Mouse (Mus musculus): ENCODE results near the gene Pde3a.
"Not testable (repeated sequence)": the region's sequence is repeated elsewhere in the genome, so short reads cannot be mapped to it uniquely, and the experiment has no call there.

Pde3a gene

GRCm38 (mm10) chr6:141321253-141321652 lies 72.2 kb downstream of the Pde3a start:
- in situ Hi-C loops (cut with MboI; ENCODE audit: unreplicated experiment in 2 of 2), result no loop called here

GRCm38 (mm10) chr6:141322961-141323360 lies 73.9 kb downstream of the Pde3a start:
- in situ Hi-C loops (cut with MboI; ENCODE audit: unreplicated experiment in 2 of 2), result no loop called here

GRCm38 (mm10) chr6:141327134-141327533 lies 78.1 kb downstream of the Pde3a start:
- in situ Hi-C loops (cut with MboI; ENCODE audit: unreplicated experiment in 2 of 2), result not testable (repeated sequence)

DNA sequence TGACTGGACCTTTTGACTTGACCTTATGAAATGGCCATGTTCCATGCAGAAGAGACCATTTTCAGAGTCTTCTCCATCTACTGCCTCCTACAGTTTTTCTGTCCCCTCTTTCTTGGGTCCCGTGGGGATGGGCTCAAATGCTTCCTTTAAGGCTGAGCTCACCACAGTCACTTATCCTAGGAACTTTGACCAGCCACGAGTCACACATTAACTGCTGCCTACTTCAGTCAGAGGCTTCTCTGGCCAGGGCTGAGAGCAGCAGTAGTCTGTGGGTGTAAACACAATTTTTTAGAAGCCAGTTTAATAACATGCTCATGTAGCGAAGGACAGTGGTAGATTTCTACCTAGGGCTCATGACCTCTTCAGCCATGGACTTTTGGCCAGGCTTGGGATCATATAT lies 79.0 kb downstream of the Pde3a start:
- in situ Hi-C loops (cut with MboI; ENCODE audit: unreplicated experiment in 2 of 2), result no loop called here

DNA sequence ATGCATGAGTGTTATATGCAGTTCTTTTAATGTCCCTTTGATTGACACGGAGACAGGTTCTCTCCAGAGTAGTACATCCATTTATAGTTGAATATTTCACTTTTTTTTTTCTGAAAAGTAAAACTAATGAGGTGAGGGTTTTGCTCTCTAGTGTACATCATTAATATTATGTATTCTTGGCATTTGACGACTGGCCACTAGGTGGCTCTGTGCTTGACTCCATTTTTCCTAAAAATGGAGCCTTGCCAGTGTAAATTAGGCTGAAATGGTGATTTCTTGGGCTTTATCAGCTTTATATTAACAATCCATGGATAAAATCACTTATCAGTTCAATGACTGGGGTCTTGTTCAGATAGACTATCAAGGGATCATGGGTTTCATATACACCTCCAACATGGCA lies 82.4 kb downstream of the Pde3a start:
- in situ Hi-C loops (cut with MboI; ENCODE audit: unreplicated experiment in 2 of 2), result no loop called here

DNA sequence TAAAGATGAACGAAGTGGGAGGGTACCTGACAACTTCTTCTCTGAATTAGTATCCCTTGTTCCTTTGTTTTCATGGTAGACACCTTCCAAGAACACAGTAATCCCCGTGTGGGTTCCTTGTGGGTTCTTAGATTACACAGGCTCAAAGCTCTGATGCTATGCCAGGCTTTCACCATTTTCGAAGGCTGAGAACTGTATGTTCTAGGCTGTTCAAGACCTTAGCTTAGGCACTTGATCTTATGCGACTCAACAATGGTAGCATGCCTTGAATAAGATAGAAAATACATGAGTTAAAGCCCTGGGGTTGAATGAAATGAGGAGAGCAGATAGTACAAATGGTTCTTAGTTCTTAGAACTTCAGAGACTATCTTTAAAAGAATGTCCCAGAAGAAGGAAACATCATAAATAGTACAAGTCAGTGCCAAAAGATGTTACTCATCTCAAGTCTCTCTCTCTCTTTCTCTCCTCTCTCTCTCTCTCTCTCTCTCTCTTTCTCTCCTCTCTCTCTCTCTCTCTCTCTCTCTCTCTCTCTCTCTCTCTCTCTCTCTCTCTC lies 83.6 kb downstream of the Pde3a start:
- in situ Hi-C loops (cut with MboI; ENCODE audit: unreplicated experiment in 2 of 2), result no loop called here

DNA sequence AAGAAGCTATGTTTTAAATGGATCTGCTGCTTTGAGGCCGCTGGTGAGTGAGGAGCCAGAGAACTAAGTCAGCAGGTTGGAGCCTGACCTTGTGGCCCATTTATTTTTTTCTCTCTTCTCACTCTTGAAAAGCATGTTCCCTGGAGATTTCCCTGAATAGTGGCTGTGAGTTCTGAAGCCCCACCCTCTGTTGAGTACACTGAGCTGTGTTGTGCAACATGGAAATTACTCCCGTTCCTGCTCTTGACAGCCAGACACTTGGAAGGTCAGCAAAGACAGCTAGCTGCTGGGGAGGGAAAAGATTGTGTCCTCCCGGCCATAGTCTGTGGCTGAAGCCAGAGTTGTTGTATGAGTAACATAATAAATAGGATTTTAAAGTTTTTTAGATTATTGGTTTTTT lies 84.2 kb downstream of the Pde3a start:
- in situ Hi-C loops (cut with MboI; ENCODE audit: unreplicated experiment in 2 of 2), result no loop called here

GRCm38 (mm10) chr6:141335878-141336277 lies 86.8 kb downstream of the Pde3a start:
- in situ Hi-C loops (cut with MboI; ENCODE audit: unreplicated experiment in 2 of 2), result no loop called here

DNA sequence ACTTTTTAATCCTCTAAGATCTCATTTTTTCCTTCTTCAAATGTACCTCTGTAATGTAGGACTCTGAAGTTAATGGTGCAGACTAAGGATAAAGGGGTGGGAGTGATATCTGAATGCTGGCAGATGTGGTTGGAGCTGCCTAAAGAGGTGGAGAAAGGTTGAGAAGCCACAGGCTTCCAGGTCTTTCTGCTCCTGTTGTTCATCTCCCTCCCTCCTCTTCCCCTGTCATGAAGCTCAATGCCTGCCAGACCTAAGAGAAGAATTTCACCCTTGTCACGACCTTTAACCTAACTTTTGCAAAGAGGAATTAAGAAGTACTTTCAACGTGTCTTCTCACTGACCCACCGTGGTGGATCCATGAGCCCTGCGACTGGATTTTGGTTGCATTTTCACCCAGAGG lies 87.4 kb downstream of the Pde3a start:
- in situ Hi-C loops (cut with MboI; ENCODE audit: unreplicated experiment in 2 of 2), result no loop called here

- in situ Hi-C loops (cut with MboI; ENCODE audit: unreplicated experiment in 2 of 2), result no loop called here
Observed at GRCm38 (mm10) chr6:141337673-141338072, 88.6 kb downstream of the Pde3a start.

GRCm38 (mm10) chr6:141341385-141341784 lies 92.3 kb downstream of the Pde3a start:
- in situ Hi-C loops (cut with MboI; ENCODE audit: unreplicated experiment in 2 of 2), result no loop called here

DNA sequence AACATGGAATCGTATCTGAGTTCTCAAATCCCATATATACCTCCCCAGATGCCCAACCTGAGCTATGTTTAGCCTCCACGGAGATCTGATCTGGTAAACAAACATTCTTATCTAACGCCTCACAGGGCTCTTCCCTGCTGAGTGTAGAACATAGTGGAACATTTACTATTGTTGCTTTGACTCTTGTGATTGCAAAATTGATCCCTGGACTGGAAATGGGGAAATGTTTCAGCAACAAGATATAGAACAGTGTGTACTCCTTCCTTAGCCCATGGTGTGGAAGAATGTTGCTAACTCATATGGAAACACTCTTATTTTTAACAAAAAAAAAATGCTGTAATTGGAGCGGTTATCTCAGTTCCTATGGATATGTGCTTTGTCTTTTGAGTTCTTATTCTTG lies 98.8 kb downstream of the Pde3a start:
- in situ Hi-C loops (cut with MboI; ENCODE audit: unreplicated experiment in 2 of 2), result no loop called here

DNA sequence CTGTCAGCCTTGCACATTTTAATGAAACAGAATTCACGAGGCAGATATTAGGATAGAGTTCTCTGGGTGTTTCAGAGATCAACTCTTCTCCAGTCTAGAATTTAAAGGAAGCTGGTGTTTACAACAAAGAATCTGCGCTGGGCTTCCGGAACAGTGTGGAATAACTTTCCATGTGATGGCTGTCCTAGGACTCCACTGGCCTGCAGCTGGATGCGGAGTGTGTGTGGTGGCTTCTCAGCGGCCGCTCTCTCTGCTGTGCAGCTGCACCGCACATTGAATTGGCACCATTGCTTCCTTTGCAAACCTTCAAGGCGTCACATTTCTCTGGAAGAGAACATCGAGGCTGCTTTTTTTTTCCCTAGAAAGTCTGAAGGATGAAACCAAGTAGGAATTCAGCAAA lies 99.5 kb downstream of the Pde3a start:
- in situ Hi-C loops (cut with MboI; ENCODE audit: unreplicated experiment in 2 of 2), result no loop called here

DNA sequence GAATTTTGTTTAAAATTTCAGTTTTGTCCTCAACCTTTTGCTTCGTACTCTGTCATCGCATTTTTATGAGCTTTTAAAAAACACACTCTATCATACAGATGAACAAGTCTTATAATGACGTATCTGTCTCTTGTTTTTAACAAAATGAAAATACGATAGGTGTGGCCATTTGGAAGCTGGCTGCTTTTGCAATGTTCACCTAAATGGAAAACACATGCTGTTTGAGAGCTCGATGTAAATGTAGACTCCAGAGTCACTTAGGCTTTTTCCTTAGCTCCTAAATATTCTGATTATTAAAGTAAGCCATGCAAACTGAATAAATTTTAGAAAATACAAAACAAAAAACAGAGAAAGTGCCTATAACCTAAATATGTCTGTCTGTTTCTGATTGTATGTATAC lies 101.2 kb downstream of the Pde3a start:
- in situ Hi-C loops (cut with MboI; ENCODE audit: unreplicated experiment in 2 of 2), result no loop called here

DNA sequence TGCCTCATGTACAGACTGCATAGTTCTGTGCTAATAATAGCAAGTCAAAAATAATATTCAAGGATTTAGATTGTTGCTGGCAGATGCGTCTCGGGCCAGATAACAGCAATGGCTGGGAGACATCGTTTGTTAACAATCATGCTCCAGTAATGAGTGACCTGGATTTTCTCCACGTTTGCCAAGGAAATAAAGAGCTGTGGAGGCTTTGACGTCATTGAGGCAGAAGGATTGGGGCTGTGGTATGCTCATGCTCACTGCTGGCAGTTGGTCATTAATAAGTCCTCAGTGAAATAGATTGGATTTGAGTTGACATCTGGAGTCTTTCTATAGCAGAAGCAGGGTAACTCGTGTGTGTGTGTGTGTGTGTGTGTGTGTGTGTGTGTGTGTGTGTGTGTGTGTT lies 103.2 kb downstream of the Pde3a start:
- in situ Hi-C loops (cut with MboI; ENCODE audit: unreplicated experiment in 2 of 2), result no loop called here

- in situ Hi-C loops (cut with MboI; ENCODE audit: unreplicated experiment in 2 of 2), result no loop called here
Observed at GRCm38 (mm10) chr6:141363664-141364063, 114.6 kb downstream of the Pde3a start.

DNA sequence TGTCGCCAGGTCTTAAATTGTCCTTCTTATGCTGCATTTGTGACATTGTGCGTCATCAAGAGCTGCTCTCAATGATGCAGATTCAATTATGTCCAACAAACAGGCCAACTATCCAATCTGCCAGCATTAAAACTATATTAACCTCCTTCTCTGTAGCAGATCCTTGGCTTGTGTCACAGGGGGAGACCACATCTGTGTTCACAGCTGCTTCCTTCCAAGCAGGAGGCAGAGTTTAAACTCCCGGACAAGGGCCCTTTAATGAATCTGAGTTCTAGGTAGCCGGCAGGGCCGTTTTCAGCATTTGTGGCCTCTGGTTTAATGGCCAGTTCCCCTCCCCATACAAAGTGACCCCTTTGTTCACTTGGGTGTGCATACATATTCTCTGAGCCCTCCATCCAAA lies 118.0 kb downstream of the Pde3a start:
- in situ Hi-C loops (cut with MboI; ENCODE audit: unreplicated experiment in 2 of 2), result no loop called here

DNA sequence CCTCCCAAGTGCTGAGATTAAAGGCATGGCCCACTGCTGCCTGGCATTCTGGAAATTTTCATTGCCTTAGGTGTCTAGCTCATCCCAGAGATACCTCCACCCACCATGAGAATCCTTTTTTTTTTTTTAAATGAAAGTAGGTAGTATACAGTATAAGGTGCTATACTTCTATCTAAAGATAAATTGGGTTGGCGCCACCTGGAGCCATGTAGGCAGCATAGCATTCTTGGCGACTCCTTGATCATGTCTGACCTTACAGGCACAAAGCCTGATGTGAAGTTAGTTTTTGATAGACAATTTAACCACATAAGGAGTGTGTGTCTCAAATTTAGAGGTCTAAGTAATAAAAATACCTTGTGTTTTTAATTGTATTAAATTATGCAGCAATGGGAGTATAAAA lies 123.6 kb downstream of the Pde3a start:
- in situ Hi-C loops (cut with MboI; ENCODE audit: unreplicated experiment in 2 of 2), result no loop called here

DNA sequence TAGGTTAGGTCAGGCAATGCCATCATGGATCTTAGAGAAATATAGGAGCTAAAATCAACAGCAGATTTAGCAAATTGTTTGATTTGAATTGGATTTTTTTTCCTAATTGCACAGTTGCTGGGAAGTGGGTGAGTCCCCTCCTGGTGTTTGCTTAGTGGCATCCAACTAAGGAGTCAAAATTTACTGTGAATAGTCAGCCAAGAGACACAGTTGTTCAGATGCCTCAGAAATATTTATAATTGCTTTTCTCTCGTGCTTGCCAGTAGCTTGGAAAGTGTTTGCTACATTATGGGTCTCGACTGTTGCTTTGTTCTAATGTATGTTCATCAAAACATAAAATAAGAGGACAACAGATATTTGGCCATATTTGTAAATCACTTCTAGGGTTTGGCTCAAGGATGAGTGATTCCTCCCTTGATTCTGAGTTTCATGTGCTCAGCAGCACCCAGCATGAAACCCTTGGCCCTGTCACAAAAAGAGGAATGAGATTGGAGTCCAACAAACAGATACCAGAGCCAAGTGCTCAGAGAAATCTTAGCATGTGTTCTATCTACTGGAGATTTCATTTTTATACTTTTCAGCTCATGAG lies 125.5 kb downstream of the Pde3a start:
- in situ Hi-C loops (cut with MboI; ENCODE audit: unreplicated experiment in 2 of 2), result no loop called here

DNA sequence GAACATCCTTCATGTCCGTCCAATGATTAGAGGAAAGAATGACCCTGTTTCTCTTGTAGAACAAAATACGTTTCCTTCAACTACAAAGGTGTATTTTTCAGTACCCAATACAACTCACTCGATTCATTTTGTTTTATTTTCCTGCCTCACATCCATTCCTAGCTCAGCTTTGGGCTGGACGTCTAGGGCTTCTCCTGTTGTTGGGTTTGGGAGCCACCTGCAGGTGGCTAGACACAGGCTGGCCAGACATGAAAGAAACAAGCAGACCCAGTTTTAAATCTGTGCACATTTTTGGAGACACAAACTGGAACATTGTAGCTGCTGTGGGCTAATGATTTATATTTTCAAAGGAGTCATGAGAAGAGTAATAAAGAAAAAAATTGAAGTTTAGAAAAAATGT lies 126.1 kb downstream of the Pde3a start:
- in situ Hi-C loops (cut with MboI; ENCODE audit: unreplicated experiment in 2 of 2), result no loop called here

DNA sequence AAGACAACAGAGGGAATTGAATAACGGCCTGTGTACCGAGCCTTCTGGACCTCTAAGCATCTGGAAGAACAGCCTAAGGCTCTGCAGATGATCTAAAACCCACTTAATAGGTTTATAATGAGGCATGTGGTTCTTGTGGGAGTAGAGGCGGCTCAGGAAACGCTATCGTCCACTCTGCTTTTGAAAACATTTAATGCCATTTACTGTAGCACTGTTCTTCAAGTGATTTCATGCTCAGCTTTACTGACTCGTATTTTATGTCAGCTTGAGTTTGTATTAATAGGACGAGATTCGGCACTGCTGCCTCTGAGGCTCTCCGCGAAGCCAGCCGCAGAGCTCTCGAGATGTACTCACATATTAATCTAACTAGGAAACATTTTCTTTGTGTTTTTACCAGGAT lies 131.9 kb downstream of the Pde3a start:
- in situ Hi-C loops (cut with MboI; ENCODE audit: unreplicated experiment in 2 of 2), result no loop called here

DNA sequence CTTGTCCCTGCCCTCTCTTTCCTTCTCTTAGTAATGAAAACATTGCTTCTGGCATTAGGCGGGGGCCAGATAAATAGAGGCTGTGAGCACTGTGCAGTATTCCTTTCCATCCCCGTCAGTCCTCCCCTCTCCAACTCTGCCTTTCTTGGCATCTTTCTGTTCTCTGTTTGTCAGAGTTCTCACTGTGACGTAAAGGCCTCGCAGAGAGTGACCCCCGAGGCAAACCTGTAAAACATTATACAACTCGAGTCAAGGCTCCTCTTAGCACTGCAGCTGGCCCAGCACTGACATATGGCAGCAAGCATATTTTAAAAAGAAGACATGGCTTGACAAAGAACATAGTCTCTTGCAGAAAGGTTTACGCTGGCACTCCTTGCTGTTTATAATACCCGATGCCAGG lies 132.4 kb downstream of the Pde3a start:
- in situ Hi-C loops (cut with MboI; ENCODE audit: unreplicated experiment in 2 of 2), result no loop called here

GRCm38 (mm10) chr6:141381881-141382370 lies 132.9 kb downstream of the Pde3a start:
- in situ Hi-C loops (cut with MboI; ENCODE audit: unreplicated experiment in 2 of 2), result no loop called here
